Mouse (Mus musculus): Measurements from ENCODE around the gene Wipi2. TPM values are rescaled to one million over a fixed set of nuclear protein-coding genes. Genes with fewer than 3 reads are reported as not detected.

Wipi2 gene
- 62.9 and 63.5 TPM in 2 replicates for polyA plus RNA-seq (2012; rRNA removed)

GRCm38 (mm10) chr5:142627398-142627797, at the start of gene Wipi2:
Wipi2 (plus strand) TSS chr5:142627698.

DNA sequence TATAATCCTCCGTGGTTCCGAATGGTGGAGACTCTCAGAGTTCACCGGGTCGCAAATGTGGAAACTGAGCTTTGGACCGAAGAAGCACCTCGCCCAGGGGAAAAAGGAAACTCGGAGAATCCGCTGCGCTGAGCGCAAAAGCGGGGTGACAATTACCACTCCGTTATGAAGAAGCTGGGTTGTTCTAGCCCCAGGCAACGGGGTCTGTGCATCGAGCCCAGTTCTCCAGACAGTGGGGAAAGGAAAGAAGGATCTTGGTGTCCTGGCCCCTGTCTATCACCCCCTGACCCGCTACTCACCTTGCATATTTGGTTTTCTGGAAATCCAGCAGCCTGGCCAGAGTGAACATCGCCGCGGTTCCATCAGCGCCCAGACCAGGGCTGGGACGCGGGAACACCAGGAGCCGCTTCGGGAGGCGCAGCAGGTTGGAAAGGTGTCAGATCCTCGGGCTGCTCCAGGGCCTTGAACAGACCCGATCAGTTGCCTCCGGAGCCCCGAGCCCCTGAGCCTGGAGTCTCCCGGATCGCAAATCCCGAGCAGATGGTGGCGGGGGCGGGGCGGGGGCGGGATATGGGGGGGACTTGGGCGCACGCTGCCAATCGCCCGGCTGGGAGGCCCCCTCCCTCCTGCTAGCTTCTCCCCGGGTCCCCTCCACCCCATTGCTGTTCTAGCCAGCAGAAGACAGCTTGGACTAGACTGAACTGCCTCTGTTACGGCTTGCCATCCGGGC, 19.1 kb upstream of the Wipi2 start, which contains the start of gene Mmd2:
TSS of gene Mmd2 (minus strand) at position 542 of the 730 bp plus-strand sequence.

GRCm38 (mm10) chr5:142692248-142692647, 64.8 kb downstream of the Wipi2 start, which contains the start of gene Slc29a4:
Slc29a4 (plus strand) TSS chr5:142692512.

Other genes starting within 250 kb of the Wipi2 start
- gene Foxk1, start 226.2 kb upstream of the Wipi2 start, polyA plus RNA-seq (2012; rRNA removed): 27.9 and 89.2 TPM in 2 replicates
- gene Ap5z1, start 163.8 kb upstream of the Wipi2 start, polyA plus RNA-seq (2012; rRNA removed): 46.3 and 52.7 TPM in 2 replicates
- 0.05 and 0.06 TPM in 2 replicates for gene Papolb, start 97.6 kb upstream of the Wipi2 start, polyA plus RNA-seq (2012; rRNA removed)
- gene Radil, start 76.6 kb upstream of the Wipi2 start, polyA plus RNA-seq (2012; rRNA removed): 6.7 and 9.5 TPM in 2 replicates
- gene Mmd2, start 18.9 kb upstream of the Wipi2 start, polyA plus RNA-seq (2012; rRNA removed): 13.1 and 18.5 TPM in 2 replicates
- gene Slc29a4, start 64.8 kb downstream of the Wipi2 start, polyA plus RNA-seq (2012; rRNA removed): 4.6 and 5.4 TPM in 2 replicates
- gene Tnrc18, start 190.0 kb downstream of the Wipi2 start, polyA plus RNA-seq (2012; rRNA removed): 124 and 197 TPM in 2 replicates

All from ovary, adult 2 months (tissue).